Mouse (Mus musculus) kidney, adult 11 months (tissue): ENCODE data around the gene Cog6.
A peak's percentile ranks its signal among the peaks of the same experiment; 100 is the strongest.

Source experiments
- DNase-seq: peaks from one replicate; pipeline ENCODE4 v3.0.0; 2022

Cog6 gene

DNA sequence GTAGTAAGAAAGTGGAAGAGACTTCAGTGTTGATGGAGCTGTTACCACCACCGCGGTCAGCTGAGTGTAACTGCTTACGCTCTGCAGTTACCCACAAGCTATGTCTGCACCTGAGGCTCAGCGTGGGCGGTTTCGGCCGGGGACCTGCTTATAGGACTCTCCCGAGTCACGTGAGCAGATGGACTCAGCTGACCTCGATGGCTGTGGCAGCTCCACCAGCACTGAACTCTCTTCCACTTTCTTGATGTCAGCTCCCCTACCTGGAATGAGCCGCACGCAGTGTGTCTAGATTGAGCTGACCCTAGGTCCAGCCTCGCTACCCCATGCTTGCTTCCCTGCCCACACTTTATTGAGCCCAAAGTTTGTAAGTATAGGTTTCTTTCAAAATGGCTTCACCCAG is 56.1 kb downstream of the Cog6 start:
- DNase-seq, result no peak

DNA sequence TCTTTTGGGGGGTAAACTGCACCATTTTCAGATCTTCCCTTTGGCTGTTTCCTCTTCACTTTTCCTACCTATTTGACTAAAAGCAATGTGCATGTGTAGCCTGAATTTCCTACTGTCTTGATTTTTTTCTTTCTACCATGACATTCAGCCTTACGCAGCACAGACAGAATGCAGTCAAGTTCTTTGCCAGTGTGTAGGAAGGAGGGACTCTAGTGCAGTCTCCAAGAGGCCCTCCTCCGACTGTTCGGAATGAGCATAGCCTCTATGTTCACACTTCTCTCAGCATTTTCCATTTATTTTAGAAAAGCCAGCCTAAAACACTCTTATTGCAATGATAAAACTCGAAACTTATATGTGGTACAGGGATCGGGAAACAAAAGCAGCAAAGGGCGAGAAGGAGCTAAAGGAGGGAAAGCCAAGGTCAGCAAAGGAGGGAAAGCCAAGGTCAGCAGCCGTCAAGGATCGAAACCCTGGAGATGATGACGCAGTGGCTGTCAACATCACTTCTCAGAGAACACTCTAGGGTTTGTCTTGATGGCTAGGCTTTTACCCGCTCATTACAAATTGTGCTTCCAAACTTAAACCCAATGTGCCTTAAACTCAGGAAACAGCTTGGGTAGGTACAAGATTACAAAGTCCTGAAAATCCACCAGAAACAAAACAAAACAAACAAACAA is 58.5 kb downstream of the Cog6 start:
- DNase-seq, result no peak

- no peak for DNase-seq
These were observed 59.2 kb downstream of the Cog6 start for GRCm38 (mm10) chr3:52957861-52958260.

GRCm38 (mm10) chr3:52956236-52956635 is 60.8 kb downstream of the Cog6 start:
- DNase-seq, result peak; percentile 11

GRCm38 (mm10) chr3:52955481-52956019 is 61.5 kb downstream of the Cog6 start:
- peak; percentile 57 for DNase-seq

- peak; percentile 75 for DNase-seq
These were observed 62.4 kb downstream of the Cog6 start for GRCm38 (mm10) chr3:52954656-52955055.

DNA sequence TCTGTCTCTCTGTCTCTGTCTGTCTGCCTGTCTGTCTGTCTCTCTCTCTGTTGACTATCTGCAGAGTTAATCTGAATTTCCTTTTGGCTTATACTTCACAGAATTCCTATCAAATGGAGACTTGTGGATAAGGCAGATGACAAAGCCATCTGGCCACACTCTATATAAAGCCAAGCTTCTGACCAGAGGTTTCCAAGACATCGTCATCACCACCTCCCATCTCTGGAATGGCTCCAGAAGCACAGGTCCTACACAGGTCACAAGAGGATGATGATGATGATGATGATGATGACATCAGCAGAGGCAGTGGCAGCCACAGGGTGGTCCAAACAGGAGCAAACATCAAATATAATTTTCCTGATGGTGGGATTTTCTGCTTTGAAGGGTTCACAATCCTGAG is 63.2 kb downstream of the Cog6 start:
- no peak for DNase-seq

GRCm38 (mm10) chr3:52948824-52949223 is 68.2 kb downstream of the Cog6 start:
- no peak for DNase-seq

GRCm38 (mm10) chr3:52947444-52947843 is 69.6 kb downstream of the Cog6 start:
- DNase-seq, result peak; percentile 28

DNA sequence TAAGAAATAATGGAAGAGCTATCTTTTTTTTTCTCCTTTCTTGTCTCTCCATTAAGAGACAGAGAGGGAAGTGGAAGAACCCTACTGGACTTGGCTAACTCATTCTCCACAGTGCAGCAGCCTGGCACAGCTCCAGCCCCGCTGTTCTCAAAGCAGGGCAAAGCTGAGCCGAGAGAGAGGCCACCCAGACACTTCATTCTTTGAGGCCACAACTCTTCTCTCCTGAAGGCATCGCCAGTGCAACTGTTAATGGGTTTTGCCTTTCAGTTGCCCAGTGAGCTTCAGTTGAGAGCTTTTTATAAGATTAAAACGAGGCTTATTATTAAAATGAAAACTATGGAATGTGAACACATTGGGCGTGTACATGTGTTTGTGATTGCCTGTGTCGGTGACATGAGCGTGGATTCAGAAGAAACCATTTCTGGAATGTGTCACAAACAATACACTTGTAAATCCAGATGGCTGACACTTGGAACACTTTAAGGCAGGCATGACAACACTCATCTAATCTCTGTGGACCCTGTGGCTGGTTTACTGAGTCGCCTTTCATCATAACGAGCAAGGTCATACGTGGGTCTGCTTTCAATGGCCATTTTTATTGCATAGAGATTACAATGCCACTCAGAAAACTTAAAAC is 76.1 kb downstream of the Cog6 start:
- DNase-seq, result no peak

DNA sequence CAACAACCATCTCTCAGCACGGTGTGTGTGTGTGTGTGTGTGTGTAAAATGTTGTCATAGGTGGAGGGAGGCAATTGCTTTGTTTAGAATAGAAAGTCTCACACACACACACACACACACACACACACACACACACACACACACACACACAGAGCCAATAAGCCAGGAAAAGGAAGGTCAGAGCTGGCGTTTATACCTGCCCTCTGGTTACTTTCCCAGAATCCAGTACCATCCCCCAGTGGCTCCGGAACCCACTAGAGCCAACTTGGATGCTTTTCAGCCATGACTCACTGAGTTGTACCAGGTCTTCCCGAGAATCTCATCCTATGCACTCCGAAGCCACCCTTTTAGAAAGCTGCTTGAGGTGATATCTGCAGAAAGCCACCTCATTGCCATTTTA is 78.6 kb downstream of the Cog6 start:
- peak; percentile 31 for DNase-seq

DNA sequence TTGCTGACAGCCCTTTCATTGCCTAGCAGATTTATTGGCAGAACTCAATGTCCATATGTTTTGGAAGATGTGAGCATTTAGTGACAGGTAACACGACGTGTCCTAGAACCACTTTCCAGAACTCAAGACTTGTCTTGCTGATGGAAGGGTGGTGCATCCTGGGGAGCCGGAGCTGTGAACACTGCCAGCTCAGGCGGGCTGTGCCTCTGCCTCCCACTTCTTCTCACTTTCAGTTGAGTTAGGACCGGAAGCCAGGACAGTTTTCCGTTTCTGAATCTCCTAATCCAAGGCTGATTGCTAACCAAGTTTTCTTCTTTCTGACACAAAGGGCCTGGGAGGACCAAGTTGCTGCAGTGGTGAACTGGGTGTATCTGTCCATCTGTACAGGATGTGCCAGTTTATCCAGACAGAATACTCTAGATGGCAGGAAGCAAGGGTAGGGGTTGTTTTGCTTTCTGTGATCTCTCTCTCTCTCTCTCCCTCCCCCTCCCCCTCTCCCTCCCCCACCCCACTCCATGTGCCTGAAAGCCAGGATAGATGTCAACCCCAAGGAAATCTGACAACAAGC is 79.2 kb downstream of the Cog6 start:
- DNase-seq, result no peak

- DNase-seq, result no peak
These were observed 85.1 kb downstream of the Cog6 start for GRCm38 (mm10) chr3:52931956-52932355.
